Mouse (Mus musculus) cerebellum, adult 2 months (tissue): ENCODE measurements around the gene Slitrk3. TPM values are rescaled to one million over a fixed set of nuclear protein-coding genes. Genes with fewer than 3 reads are reported as not detected.
A peak's percentile ranks its signal among the peaks of the same experiment; 100 is the strongest.

Source experiments
- DNase-seq, 2 experiments: peaks; one replicate each; pipeline ENCODE4 v3.0.0; 2021
- H3K27ac ChIP-seq: fragments of 200-500 bp; 2 replicates; pipeline ENCODE4 v1.5.1; 2012; ENCODE audit warnings: low read length, control low read depth, inconsistent platforms; ENCODE audit not compliant: insufficient read depth
- H3K27me3 ChIP-seq: fragments of 200-500 bp; 2 replicates; pipeline ENCODE4 v1.6.1; 2012; ENCODE audit warnings: inconsistent platforms, mild to moderate bottlenecking, low read length, moderate library complexity; ENCODE audit not compliant: control insufficient read depth, insufficient read depth
- H3K4me1 ChIP-seq: fragments of 200-500 bp; 2 replicates; pipeline ENCODE4 v1.6.1; 2011; ENCODE audit warnings: low read length; ENCODE audit not compliant: control insufficient read depth, insufficient read depth
- H3K4me3 ChIP-seq: fragments of 200-500 bp; replicated peaks from 2 replicates; pipeline ENCODE3; 2011; ENCODE audit warnings: mild to moderate bottlenecking, low read depth, low read length, control low read depth; ENCODE audit not compliant: insufficient read depth
- CTCF ChIP-seq: fragments of 200-500 bp; IDR thresholded peaks from 2 replicates; pipeline ENCODE4 v1.5.1; 2011; ENCODE audit warnings: low read depth, mild to moderate bottlenecking, control low read depth, low read length, moderate library complexity, borderline replicate concordance; ENCODE audit not compliant: insufficient read depth
- POLR2A ChIP-seq: fragments of 200-500 bp; IDR thresholded peaks from 2 replicates; pipeline ENCODE4 v1.6.1; 2011; ENCODE audit warnings: low read length, control low read depth, borderline replicate concordance; ENCODE audit not compliant: insufficient read depth
- WGBS: fragments of 180-500 bp; shearing (Covaris S2); methylation state at CpG from one replicate; pipeline ENCODE4 v1.1.7; 2018; 5-methylcytosine and 5-hydroxymethylcytosine counted together
- polyA plus RNA-seq: library from polyadenylated mRNA; depleted of rRNA; stranded (reverse); fragments of >200 nt; gene quantifications from 2 replicates; pipeline ENCODE4 v1.2.3, GENCODE M21; 2012; rRNA removed

Slitrk3 gene
- polyA plus RNA-seq, 1 experiment = 10.0 TPM

GRCm38 (mm10) chr3:73055399-73056043 lies 2.1 kb downstream of the Slitrk3 start:
- DNase-seq = peak; percentile 16 to 37
- H3K4me3 ChIP-seq = peak overlapping the region; percentile 48
- WGBS = 66% methylated on average over 7 of the region's 7 CpGs
- no peaks in the 10 kb centered on the region for H3K27me3 ChIP-seq
- H3K4me1 ChIP-seq = no peaks in the 10 kb centered on the region
- TF ChIP-seq CTCF (no peak), POLR2A (no peak)
- no peak overlapping the region for H3K27ac ChIP-seq

GRCm38 (mm10) chr3:73053451-73053931 lies 4.1 kb downstream of the Slitrk3 start:
- H3K4me3 ChIP-seq = peak overlapping the region; percentile 61
- no peaks in the 10 kb centered on the region for H3K4me1 ChIP-seq
- H3K27ac ChIP-seq = 0 out of 2 replicates have a peak overlapping the region, but pooled peaks have one; percentile 17
- under 1% methylated on average over 26 of the region's 26 CpGs for WGBS
- DNase-seq = peak; percentile 53 to 59
- no peak for TF ChIP-seq CTCF
- TF ChIP-seq POLR2A = no peak
- H3K27me3 ChIP-seq = no peaks in the 10 kb centered on the region

GRCm38 (mm10) chr3:73046248-73046647 lies 11.4 kb downstream of the Slitrk3 start:
- Histone ChIP-seq H3K4me3 (no peak overlapping the region), H3K27ac (no peak overlapping the region), H3K4me1 (no peaks in the 10 kb centered on the region), H3K27me3 (no peaks in the 10 kb centered on the region)
- WGBS = 3% methylated on average over 3 of the region's 3 CpGs
- TF ChIP-seq CTCF (peak; percentile 81), POLR2A (no peak)
- DNase-seq = peak; percentile 53

- TF ChIP-seq POLR2A = no peak
- TF ChIP-seq CTCF = no peak
- Histone ChIP-seq H3K27ac (no peak overlapping the region), H3K4me1 (no peaks in the 10 kb centered on the region), H3K4me3 (no peak overlapping the region), H3K27me3 (no peaks in the 10 kb centered on the region)
- no peak for DNase-seq
These were observed 15.3 kb downstream of the Slitrk3 start for GRCm38 (mm10) chr3:73042256-73042655.

GRCm38 (mm10) chr3:73006045-73006444 lies 51.6 kb downstream of the Slitrk3 start:
- no peak overlapping the region for H3K4me3 ChIP-seq
- DNase-seq = no peak
- no peaks in the 10 kb centered on the region for H3K27me3 ChIP-seq
- 6% methylated on average over 6 of the region's 6 CpGs for WGBS
- H3K4me1 ChIP-seq = no peaks in the 10 kb centered on the region
- TF ChIP-seq POLR2A (no peak), CTCF (no peak)
- H3K27ac ChIP-seq = no peak overlapping the region

GRCm38 (mm10) chr3:73002933-73003696 lies 54.5 kb downstream of the Slitrk3 start:
- no peak for DNase-seq
- 94% methylated on average over 4 of the region's 4 CpGs for WGBS
- TF ChIP-seq CTCF (no peak), POLR2A (no peak)
- Histone ChIP-seq H3K27me3 (no peaks in the 10 kb centered on the region), H3K4me3 (no peak overlapping the region), H3K27ac (no peak overlapping the region), H3K4me1 (no peaks in the 10 kb centered on the region)

GRCm38 (mm10) chr3:72997517-72997916 lies 60.1 kb downstream of the Slitrk3 start:
- no peak for DNase-seq
- Histone ChIP-seq H3K4me1 (no peaks in the 10 kb centered on the region), H3K27me3 (no peaks in the 10 kb centered on the region), H3K4me3 (no peak overlapping the region), H3K27ac (no peak overlapping the region)
- TF ChIP-seq POLR2A (no peak), CTCF (no peak)
- 86% methylated on average over 4 of the region's 4 CpGs for WGBS

Other genes starting within 250 kb of the Slitrk3 start
- gene Sis, start 89.9 kb downstream of the Slitrk3 start, polyA plus RNA-seq = 0.02 and 0.06 TPM in 2 replicates